Mouse (Mus musculus): ENCODE data around the gene Dgat2. TPM values are rescaled to one million over a fixed set of nuclear protein-coding genes. Genes with fewer than 3 reads are reported as not detected.

Gene Dgat2
- polyA plus RNA-seq, 1 experiment from 2014 or later = 21.9 TPM

DNA sequence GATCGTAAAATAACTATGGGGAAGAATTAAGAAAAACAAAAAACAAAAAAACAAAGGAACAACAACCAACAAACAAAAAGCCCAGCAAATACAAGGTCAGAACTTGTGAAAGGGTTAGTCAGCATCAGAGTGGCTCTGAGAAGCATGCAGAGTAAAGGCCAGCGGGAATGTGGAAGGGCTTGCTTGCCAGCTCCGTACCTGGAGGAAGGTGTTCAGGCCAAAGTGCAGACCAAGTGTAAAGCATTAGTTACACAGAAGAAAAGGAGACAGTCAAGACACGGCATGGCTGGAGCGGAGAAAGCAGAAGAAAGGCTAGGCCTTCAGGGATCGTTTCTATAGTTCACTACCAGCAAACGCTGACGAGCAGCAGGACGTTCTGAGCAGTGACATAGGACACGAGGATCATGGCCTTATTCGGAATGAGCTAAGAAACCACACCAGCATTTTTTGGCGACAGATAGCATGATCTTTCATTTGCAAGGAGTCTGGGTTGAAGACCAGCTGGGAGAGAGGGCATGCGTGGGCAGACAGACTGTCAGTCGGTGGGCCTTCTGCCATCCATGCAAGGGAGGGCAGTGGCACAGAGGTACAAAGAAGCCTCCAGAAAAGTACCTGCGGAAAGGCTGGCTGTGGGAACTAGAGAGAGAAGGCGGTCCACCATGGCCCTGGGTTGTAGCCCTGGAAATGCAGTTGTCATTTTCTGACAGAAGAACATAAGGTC is 68.4 kb downstream of the Dgat2 start:
- Histone ChIP-seq H3K36me3 (ENCODE audit: control insufficient read depth, insufficient read depth, low read length) (no peaks in the 10 kb centered on the region), H3K4me2 (replicated peaks; ENCODE audit: low read depth, low read length) (no peak overlapping the region), H3K9ac (ENCODE audit: low read depth, low read length) (no peak overlapping the region), H3K27me3 (ENCODE audit: control insufficient read depth, insufficient read depth, low read length) (no peaks in the 10 kb centered on the region), H3K27ac (ENCODE audit: low read depth, low read length) (no peak overlapping the region), H3K4me3 (ENCODE audit: low read length) (no peak overlapping the region), H3K9me3 (ENCODE audit: control insufficient read depth, low read length) (no peaks in the 10 kb centered on the region), H3K4me1 (ENCODE audit: control insufficient read depth, insufficient read depth, low read length) (no peaks in the 10 kb centered on the region)
- ATAC-seq (ENCODE audit: low FRiP score, low TSS enrichment) = no peak
- 77% methylated on average over 16 of the region's 16 CpGs for WGBS

DNA sequence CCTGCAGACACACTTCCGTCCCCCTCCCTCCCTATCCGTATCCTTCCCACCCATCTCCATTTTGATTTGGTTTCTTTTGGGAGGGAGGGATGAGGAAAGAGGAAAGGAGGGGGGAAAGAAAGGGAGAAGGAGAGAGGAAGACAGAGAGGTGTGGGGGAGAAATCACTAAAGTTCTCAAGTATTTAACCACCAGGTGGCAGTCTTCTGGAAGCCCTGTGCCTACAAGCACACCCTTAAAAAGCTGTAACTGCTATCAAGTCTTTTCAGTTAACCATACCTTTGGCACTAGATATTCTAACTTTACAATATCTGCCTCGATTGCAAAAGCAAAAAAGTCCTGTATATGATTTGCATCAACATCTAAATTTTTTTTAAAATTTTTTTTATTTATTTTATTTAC is 75.0 kb downstream of the Dgat2 start:
- Histone ChIP-seq H3K27ac (ENCODE audit: low read depth, low read length) (no peak overlapping the region), H3K9me3 (ENCODE audit: control insufficient read depth, low read length) (no peaks in the 10 kb centered on the region), H3K9ac (ENCODE audit: low read depth, low read length) (no peak overlapping the region), H3K36me3 (ENCODE audit: control insufficient read depth, insufficient read depth, low read length) (no peaks in the 10 kb centered on the region), H3K27me3 (ENCODE audit: control insufficient read depth, insufficient read depth, low read length) (no peaks in the 10 kb centered on the region), H3K4me2 (replicated peaks; ENCODE audit: low read depth, low read length) (no peak overlapping the region), H3K4me3 (ENCODE audit: low read length) (no peak overlapping the region), H3K4me1 (ENCODE audit: control insufficient read depth, insufficient read depth, low read length) (peaks cover 14% of the 10 kb centered on the region)
- ATAC-seq (ENCODE audit: low FRiP score, low TSS enrichment) = no peak
- 54% methylated on average over 3 of the region's 3 CpGs for WGBS

DNA sequence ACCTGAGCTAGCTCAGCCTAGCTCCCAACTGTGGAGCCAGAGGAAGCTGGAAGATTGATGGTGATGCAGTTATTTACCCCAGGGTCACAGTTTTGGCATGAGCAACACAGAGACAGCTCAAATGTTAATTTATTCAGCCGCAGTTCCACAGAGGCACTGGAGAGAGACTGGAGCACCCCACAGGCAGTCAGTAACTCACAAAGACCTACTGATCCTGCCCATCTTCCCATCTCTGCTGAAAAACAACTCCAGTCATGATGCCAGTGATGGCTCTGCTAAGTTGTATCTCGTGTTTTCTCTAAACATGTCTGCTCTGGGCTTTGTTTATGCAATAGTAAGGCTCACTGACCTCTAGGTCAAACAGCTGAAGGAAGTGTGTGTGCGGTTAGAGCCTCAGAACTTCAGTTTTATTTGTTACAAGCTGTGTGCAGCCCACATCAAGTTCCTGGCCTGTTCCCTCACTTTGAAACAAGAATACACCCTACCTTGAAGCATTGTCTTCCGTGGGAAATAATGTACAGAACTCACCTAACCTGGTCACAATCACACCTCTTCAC is 75.7 kb downstream of the Dgat2 start:
- H3K27ac ChIP-seq (ENCODE audit: low read depth, low read length) = no peak overlapping the region
- WGBS = 20% methylated on average over 4 of the region's 4 CpGs
- H3K9me3 ChIP-seq (ENCODE audit: control insufficient read depth, low read length) = no peaks in the 10 kb centered on the region
- H3K4me1 ChIP-seq (ENCODE audit: control insufficient read depth, insufficient read depth, low read length) = peaks cover 22% of the 10 kb centered on the region
- H3K27me3 ChIP-seq (ENCODE audit: control insufficient read depth, insufficient read depth, low read length) = no peaks in the 10 kb centered on the region
- no peak overlapping the region for H3K4me3 ChIP-seq (ENCODE audit: low read length)
- no peak overlapping the region for H3K9ac ChIP-seq (ENCODE audit: low read depth, low read length)
- ATAC-seq (ENCODE audit: low FRiP score, low TSS enrichment) = peak; percentile 53; the same call in 1 of the 2 replicates
- H3K36me3 ChIP-seq (ENCODE audit: control insufficient read depth, insufficient read depth, low read length) = no peaks in the 10 kb centered on the region
- no peak overlapping the region for H3K4me2 ChIP-seq (replicated peaks; ENCODE audit: low read depth, low read length)

Other genes starting within 250 kb of the Dgat2 start
- gene Uvrag, start 41.6 kb downstream of the Dgat2 start, polyA plus RNA-seq (2014; fragmentation: Nextera tagmentation; extraction: Ambion mirVana) = 15.1 and 22.7 TPM in 2 replicates
- 2.7 and 3.0 TPM in 2 replicates for gene Mogat2, start 55.9 kb upstream of the Dgat2 start, polyA plus RNA-seq (2014; fragmentation: Nextera tagmentation; extraction: Ambion mirVana)
- gene Map6, start 84.7 kb upstream of the Dgat2 start, polyA plus RNA-seq (2014; fragmentation: Nextera tagmentation; extraction: Ambion mirVana) = 1.1 and 1.2 TPM in 2 replicates
- gene Serpinh1, start 170.5 kb upstream of the Dgat2 start, polyA plus RNA-seq (2014; fragmentation: Nextera tagmentation; extraction: Ambion mirVana) = 459 and 599 TPM in 2 replicates
- gene Gdpd5, start 198.7 kb upstream of the Dgat2 start, polyA plus RNA-seq (2014; fragmentation: Nextera tagmentation; extraction: Ambion mirVana) = 12.1 and 15.4 TPM in 2 replicates

Data from kidney, embryonic 14.5 days (tissue).